Mouse (Mus musculus): ENCODE data around the gene Inpp5f. TPM values are rescaled to one million over a fixed set of nuclear protein-coding genes. Genes with fewer than 3 reads are reported as not detected.

Inpp5f gene
- polyA plus RNA-seq, 1 experiment from 2014 or later = 97.5 TPM

DNA sequence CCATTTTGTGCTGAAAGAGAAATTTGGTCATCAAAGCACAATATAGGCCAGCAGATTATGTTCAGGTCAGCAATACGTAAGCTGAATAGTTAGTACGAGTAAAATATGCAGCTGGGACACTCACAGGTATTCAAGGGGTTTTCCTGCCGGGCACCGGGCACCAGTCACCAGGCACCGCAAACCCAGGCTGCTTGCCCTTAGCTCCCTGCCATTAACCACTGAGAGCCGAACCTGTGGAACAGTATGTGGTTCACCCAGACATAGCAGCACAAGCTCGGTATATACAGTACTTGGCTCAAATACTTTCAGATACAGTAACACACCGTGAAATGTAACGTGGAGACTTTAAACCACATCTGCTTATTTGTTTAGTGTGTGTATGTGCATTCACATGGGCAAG is 114.1 kb downstream of the Inpp5f start:
- Histone ChIP-seq H3K27ac (ENCODE audit: low read depth, low read length) (no peak overlapping the region), H3K9ac (ENCODE audit: low read length) (no peak overlapping the region), H3K27me3 (ENCODE audit: control insufficient read depth, insufficient read depth, low read length) (no peaks in the 10 kb centered on the region), H3K4me2 (ENCODE audit: low read depth) (no peak overlapping the region), H3K36me3 (ENCODE audit: control insufficient read depth, insufficient read depth, low read length) (0 out of 2 replicates have a peak, but pooled peaks cover 2% of the 10 kb centered on the region), H3K4me3 (ENCODE audit: low read depth, low read length) (no peak overlapping the region), H3K4me1 (ENCODE audit: control insufficient read depth, insufficient read depth, low read length) (no peaks in the 10 kb centered on the region; the same call in 1 of the 2 replicates), H3K9me3 (ENCODE audit: control insufficient read depth, low read length) (no peaks in the 10 kb centered on the region)
- ATAC-seq (ENCODE audit: insufficient read depth, low FRiP score, low TSS enrichment) (no peak), DNase-seq (ENCODE audit: low spot score) (no peak)
- WGBS = 90% methylated on average over 9 of the region's 9 CpGs

DNA sequence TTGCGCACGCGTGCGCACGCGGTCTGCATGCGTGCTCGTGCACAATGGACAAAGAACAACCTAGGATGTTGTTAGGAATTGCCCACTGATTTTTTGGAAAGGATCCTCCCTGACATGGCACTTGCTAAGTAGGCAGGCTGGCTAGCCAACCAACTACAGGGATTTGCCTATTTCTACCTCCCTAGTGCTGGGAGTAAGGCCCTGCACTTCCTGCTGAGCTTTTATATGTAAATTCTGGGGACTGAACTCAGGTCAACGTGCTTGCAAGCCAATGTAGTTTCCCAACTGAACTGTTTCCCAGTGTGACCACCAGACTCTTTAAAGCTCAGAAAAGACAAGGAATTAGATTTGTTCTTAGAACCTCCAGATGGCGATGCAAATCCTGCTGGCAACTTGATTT is 115.9 kb downstream of the Inpp5f start:
- no peak overlapping the region for H3K4me2 ChIP-seq (ENCODE audit: low read depth)
- no peaks in the 10 kb centered on the region for H3K9me3 ChIP-seq (ENCODE audit: control insufficient read depth, low read length)
- H3K4me1 ChIP-seq (ENCODE audit: control insufficient read depth, insufficient read depth, low read length) = no peaks in the 10 kb centered on the region; the same call in 1 of the 2 replicates
- no peak overlapping the region for H3K27ac ChIP-seq (ENCODE audit: low read depth, low read length)
- DNase-seq (ENCODE audit: low spot score) = no peak
- no peak overlapping the region for H3K4me3 ChIP-seq (ENCODE audit: low read depth, low read length)
- no peaks in the 10 kb centered on the region for H3K36me3 ChIP-seq (ENCODE audit: control insufficient read depth, insufficient read depth, low read length)
- ATAC-seq (ENCODE audit: insufficient read depth, low FRiP score, low TSS enrichment) = no peak
- WGBS = 53% methylated on average over 10 of the region's 10 CpGs
- no peak overlapping the region for H3K9ac ChIP-seq (ENCODE audit: low read length)
- H3K27me3 ChIP-seq (ENCODE audit: control insufficient read depth, insufficient read depth, low read length) = no peaks in the 10 kb centered on the region

DNA sequence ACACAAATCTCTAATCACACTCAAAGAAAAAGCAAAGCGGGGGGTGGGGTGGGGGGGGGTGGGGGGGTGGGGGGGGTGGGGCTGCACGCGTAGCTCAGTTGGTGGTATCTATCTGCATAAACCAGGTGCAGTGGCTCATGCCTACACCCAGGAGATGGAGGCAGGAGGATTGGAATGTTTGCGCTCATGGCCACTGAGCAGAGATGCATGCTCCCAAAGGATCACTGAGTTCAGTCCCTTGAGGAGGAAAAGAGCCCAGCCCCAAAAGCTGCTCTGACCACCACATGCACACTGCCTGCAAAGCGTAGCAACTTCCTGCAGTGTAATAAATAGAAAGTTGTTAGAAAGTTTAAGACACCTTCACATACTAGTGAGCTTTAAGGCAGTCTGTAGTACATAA is 116.6 kb downstream of the Inpp5f start:
- H3K9me3 ChIP-seq (ENCODE audit: control insufficient read depth, low read length) = no peaks in the 10 kb centered on the region
- H3K36me3 ChIP-seq (ENCODE audit: control insufficient read depth, insufficient read depth, low read length) = no peaks in the 10 kb centered on the region
- no peak overlapping the region for H3K4me2 ChIP-seq (ENCODE audit: low read depth)
- ATAC-seq (ENCODE audit: insufficient read depth, low FRiP score, low TSS enrichment) (no peak), DNase-seq (ENCODE audit: low spot score) (no peak)
- no peak overlapping the region for H3K4me3 ChIP-seq (ENCODE audit: low read depth, low read length)
- 34% methylated on average over 5 of the region's 5 CpGs for WGBS
- no peaks in the 10 kb centered on the region for H3K27me3 ChIP-seq (ENCODE audit: control insufficient read depth, insufficient read depth, low read length)
- H3K9ac ChIP-seq (ENCODE audit: low read length) = no peak overlapping the region
- H3K27ac ChIP-seq (ENCODE audit: low read depth, low read length) = no peak overlapping the region
- H3K4me1 ChIP-seq (ENCODE audit: control insufficient read depth, insufficient read depth, low read length) = no peaks in the 10 kb centered on the region; the same call in 1 of the 2 replicates

DNA sequence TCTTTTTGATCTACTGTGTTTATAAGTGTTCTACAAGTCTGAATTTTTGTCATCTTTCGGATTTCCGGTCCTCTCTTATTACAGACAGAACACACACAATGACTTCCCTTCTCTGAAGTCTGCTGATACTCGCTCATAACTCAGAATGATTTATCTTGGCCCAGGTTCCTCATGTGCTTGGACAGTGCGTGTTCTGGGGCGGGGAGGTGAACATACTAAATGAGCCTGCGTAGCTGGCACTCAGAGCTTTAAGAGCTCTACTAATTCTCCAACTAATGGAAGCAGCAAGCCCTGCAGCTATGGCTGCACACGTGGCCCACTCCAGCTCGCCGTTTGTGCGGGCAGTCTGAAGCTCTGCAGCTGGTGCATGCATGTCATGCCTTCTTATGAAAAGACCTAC is 117.6 kb downstream of the Inpp5f start:
- H3K27me3 ChIP-seq (ENCODE audit: control insufficient read depth, insufficient read depth, low read length) = no peaks in the 10 kb centered on the region
- WGBS = 92% methylated on average over 10 of the region's 10 CpGs
- ATAC-seq (ENCODE audit: insufficient read depth, low FRiP score, low TSS enrichment) (no peak), DNase-seq (ENCODE audit: low spot score) (no peak)
- H3K4me1 ChIP-seq (ENCODE audit: control insufficient read depth, insufficient read depth, low read length) = no peaks in the 10 kb centered on the region; the same call in 1 of the 2 replicates
- H3K4me2 ChIP-seq (ENCODE audit: low read depth) = no peak overlapping the region
- no peaks in the 10 kb centered on the region for H3K36me3 ChIP-seq (ENCODE audit: control insufficient read depth, insufficient read depth, low read length)
- H3K9me3 ChIP-seq (ENCODE audit: control insufficient read depth, low read length) = no peaks in the 10 kb centered on the region
- H3K27ac ChIP-seq (ENCODE audit: low read depth, low read length) = no peak overlapping the region
- no peak overlapping the region for H3K4me3 ChIP-seq (ENCODE audit: low read depth, low read length)
- H3K9ac ChIP-seq (ENCODE audit: low read length) = no peak overlapping the region

DNA sequence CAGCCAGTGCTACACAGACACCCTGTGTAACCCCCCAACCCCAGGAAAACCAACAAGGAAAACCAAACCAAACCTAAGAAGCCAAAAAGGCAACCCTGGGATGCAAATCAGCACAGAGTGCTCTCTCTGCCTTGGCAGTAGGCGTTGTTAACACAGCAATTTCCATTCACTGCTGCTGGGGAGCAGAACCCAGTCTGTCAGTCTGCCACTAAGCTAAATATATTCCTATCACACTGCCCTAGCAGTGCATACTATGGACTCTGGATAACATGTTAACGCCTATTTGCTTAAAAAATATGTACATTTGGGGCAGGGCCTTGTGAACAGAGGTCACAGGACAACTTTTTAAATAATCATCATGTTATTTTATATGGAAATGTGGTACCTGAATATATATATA is 120.5 kb downstream of the Inpp5f start:
- 67% methylated on average over 2 of the region's 2 CpGs for WGBS
- DNase-seq (ENCODE audit: low spot score) = no peak
- Histone ChIP-seq H3K36me3 (ENCODE audit: control insufficient read depth, insufficient read depth, low read length) (no peaks in the 10 kb centered on the region), H3K9me3 (ENCODE audit: control insufficient read depth, low read length) (no peaks in the 10 kb centered on the region), H3K4me3 (ENCODE audit: low read depth, low read length) (no peak overlapping the region), H3K4me1 (ENCODE audit: control insufficient read depth, insufficient read depth, low read length) (no peaks in the 10 kb centered on the region; the same call in 1 of the 2 replicates), H3K9ac (ENCODE audit: low read length) (no peak overlapping the region), H3K27me3 (ENCODE audit: control insufficient read depth, insufficient read depth, low read length) (no peaks in the 10 kb centered on the region), H3K4me2 (ENCODE audit: low read depth) (no peak overlapping the region), H3K27ac (ENCODE audit: low read depth, low read length) (no peak overlapping the region)
- no peak for ATAC-seq (ENCODE audit: insufficient read depth, low FRiP score, low TSS enrichment)

DNA sequence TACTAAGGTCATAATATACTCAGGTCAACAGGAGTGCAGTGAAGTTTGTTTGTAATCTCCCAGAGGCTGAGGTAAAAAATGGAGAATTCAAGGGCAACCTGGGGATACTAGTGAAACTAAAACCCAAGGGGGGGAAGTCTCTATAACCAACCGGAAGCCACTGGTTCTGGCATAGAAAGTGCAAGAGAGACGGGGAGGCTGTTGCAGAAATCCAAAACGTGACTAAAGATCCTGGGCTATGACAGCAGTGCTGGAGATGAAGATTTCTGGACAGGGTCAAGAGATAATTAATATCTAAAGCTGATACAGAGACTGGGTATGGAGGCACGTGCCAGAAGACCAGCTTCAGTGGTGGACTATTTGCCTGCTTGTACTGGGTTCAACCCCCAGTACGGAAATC is 126.9 kb downstream of the Inpp5f start:
- ATAC-seq (ENCODE audit: insufficient read depth, low FRiP score, low TSS enrichment) = no peak
- Histone ChIP-seq H3K27ac (ENCODE audit: low read depth, low read length) (no peak overlapping the region), H3K9ac (ENCODE audit: low read length) (no peak overlapping the region), H3K4me3 (ENCODE audit: low read depth, low read length) (no peak overlapping the region), H3K9me3 (ENCODE audit: control insufficient read depth, low read length) (no peaks in the 10 kb centered on the region), H3K4me1 (ENCODE audit: control insufficient read depth, insufficient read depth, low read length) (peaks cover 11% of the 10 kb centered on the region), H3K27me3 (ENCODE audit: control insufficient read depth, insufficient read depth, low read length) (no peaks in the 10 kb centered on the region), H3K4me2 (ENCODE audit: low read depth) (0 out of 2 replicates have a peak overlapping the region, but pooled peaks have one; percentile 83), H3K36me3 (ENCODE audit: control insufficient read depth, insufficient read depth, low read length) (no peaks in the 10 kb centered on the region)
- no peak for DNase-seq (ENCODE audit: low spot score)
- WGBS = 89% methylated on average over 5 of the region's 5 CpGs

DNA sequence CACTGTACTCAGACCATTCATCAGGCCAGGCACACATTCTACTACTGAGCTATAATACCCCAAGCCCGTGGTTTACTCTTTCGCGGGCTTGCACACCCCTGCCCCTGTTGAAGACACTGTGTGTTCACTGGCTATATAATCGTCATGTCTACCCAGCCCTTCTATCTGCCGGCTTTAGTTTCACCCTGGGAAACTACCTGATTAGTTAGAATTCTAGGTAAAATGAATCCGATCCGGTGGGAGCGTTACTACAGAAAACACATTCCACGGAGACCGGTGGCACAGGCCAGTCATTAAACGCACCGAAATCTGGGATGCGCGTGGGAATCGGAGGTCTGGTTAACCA is 128.0 kb downstream of the Inpp5f start:
- 4% methylated on average over 15 of the region's 15 CpGs for WGBS
- Histone ChIP-seq H3K36me3 (ENCODE audit: control insufficient read depth, insufficient read depth, low read length) (no peaks in the 10 kb centered on the region), H3K4me1 (ENCODE audit: control insufficient read depth, insufficient read depth, low read length) (peaks cover 11% of the 10 kb centered on the region), H3K9me3 (ENCODE audit: control insufficient read depth, low read length) (no peaks in the 10 kb centered on the region), H3K27ac (ENCODE audit: low read depth, low read length) (no peak overlapping the region), H3K9ac (ENCODE audit: low read length) (peak overlapping the region; percentile 98), H3K4me2 (ENCODE audit: low read depth) (peak overlapping the region; percentile 83), H3K27me3 (ENCODE audit: control insufficient read depth, insufficient read depth, low read length) (no peaks in the 10 kb centered on the region), H3K4me3 (ENCODE audit: low read depth, low read length) (peak overlapping the region; percentile 98)
- ATAC-seq (ENCODE audit: insufficient read depth, low FRiP score, low TSS enrichment) (no peak), DNase-seq (ENCODE audit: low spot score) (peak; percentile 18)

DNA sequence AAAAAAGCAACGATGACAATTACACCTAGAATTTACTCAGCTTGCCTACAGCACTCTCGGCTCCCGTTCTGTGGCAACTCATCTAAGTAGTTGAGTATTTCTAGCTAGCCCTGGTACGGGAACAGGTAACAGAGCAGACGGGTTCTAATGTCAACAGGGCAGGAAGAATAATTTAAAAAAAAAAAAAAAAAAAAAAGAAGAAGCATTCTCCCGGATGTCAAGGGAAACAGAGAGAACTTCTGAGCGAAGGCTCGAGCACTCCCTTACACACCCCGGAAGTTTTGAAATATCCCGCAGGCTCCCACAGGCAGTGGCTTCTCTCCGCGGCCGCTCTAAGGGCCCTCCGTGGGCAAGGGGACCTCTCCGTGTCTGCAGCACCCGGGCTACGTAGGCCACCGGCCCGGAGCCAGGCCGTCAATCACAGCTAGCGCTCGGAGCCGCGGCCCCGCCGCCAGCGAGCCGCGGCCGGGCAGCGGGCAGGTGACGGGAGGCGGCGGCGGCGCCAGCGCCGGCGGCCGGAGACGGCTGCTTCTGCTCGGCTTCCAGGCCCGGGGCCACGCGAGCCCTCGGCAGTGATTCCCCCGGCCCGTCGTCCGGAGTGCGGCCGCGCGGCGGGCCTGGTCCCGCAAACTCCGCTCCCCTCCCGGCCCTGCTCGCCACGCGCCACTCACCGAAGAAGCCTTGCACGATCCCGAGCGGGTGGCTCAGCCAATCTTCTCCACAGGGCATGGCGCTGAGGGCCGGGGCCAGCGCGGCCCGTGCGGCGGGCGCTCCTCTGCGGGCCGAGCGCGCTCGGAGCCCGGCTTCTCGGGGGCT is 128.5 kb downstream of the Inpp5f start:
- Histone ChIP-seq H3K4me3 (ENCODE audit: low read depth, low read length) (peak overlapping the region; percentile 98), H3K9ac (ENCODE audit: low read length) (peak overlapping the region; percentile 98), H3K36me3 (ENCODE audit: control insufficient read depth, insufficient read depth, low read length) (no peaks in the 10 kb centered on the region), H3K4me2 (ENCODE audit: low read depth) (peak overlapping the region; percentile 83), H3K9me3 (ENCODE audit: control insufficient read depth, low read length) (no peaks in the 10 kb centered on the region), H3K27me3 (ENCODE audit: control insufficient read depth, insufficient read depth, low read length) (no peaks in the 10 kb centered on the region), H3K27ac (ENCODE audit: low read depth, low read length) (peak overlapping the region; percentile 84), H3K4me1 (ENCODE audit: control insufficient read depth, insufficient read depth, low read length) (peaks cover 11% of the 10 kb centered on the region)
- peak; percentile 38 for ATAC-seq (ENCODE audit: insufficient read depth, low FRiP score, low TSS enrichment)
- under 1% methylated on average over 64 of the region's 80 CpGs for WGBS
- DNase-seq (ENCODE audit: low spot score) = peak; percentile 29

DNA sequence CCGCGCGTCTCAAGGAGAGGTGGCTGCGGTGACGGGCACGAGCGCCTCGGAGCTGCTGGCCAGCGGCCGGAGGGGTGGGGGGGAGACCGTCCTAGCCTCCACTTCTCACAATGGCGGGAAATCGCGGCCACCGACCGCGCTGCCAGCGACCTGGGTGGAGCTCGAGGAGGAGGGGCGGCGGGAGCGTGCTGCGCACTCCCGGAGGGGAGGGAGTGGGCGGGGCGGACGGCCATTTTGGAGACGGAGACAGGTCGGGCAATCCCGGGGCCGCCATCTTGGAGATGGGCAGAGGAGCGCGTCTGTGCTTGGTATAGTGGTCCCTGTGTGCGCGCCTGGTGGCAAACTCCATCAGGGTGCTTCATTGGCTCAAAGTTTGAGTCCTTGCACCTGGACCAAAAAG is 129.2 kb downstream of the Inpp5f start, which contains the start of gene Mcmbp:
Gene Mcmbp, minus strand, starts transcription at position 162 of the 400 bp plus-strand sequence.
- WGBS = under 1% methylated on average over 29 of the region's 35 CpGs
- Histone ChIP-seq H3K9ac (ENCODE audit: low read length) (peak within 1 kb of the TSS; percentile 98), H3K9me3 (ENCODE audit: control insufficient read depth, low read length) (no peaks in the 10 kb centered on the region), H3K36me3 (ENCODE audit: control insufficient read depth, insufficient read depth, low read length) (no peaks in the 10 kb centered on the region), H3K27ac (ENCODE audit: low read depth, low read length) (peak within 1 kb of the TSS; percentile 84), H3K27me3 (ENCODE audit: control insufficient read depth, insufficient read depth, low read length) (no peaks in the 10 kb centered on the region), H3K4me1 (ENCODE audit: control insufficient read depth, insufficient read depth, low read length) (peaks cover 11% of the 10 kb centered on the region), H3K4me2 (ENCODE audit: low read depth) (peak within 1 kb of the TSS; percentile 83), H3K4me3 (ENCODE audit: low read depth, low read length) (peak within 1 kb of the TSS; percentile 98)
- ATAC-seq (ENCODE audit: insufficient read depth, low FRiP score, low TSS enrichment) (peak; percentile 79), DNase-seq (ENCODE audit: low spot score) (peak; percentile 98)
